Mouse (Mus musculus) adrenal gland, adult 2 months (tissue): Measurements from ENCODE around the gene Ddx55. TPM values are rescaled to one million over a fixed set of nuclear protein-coding genes. Genes with fewer than 3 reads are reported as not detected.

ENCODE experiments used
- DNase-seq: peaks from one replicate; pipeline ENCODE4 v3.0.0; 2021
- polyA plus RNA-seq: library from polyadenylated mRNA; depleted of rRNA; stranded (reverse); fragments of >200 nt; gene quantifications from 2 replicates; pipeline ENCODE4 v1.2.3, GENCODE M21; 2012; rRNA removed
- total RNA-seq, 2 experiments: library from RNA; stranded (reverse); gene quantifications; 2 replicates each; pipeline ENCODE4 v1.2.3; 2021

Gene Ddx55
- total and polyA plus RNA-seq, 3 experiments: 12.4 to 15.5 (median 13.4) TPM

DNA sequence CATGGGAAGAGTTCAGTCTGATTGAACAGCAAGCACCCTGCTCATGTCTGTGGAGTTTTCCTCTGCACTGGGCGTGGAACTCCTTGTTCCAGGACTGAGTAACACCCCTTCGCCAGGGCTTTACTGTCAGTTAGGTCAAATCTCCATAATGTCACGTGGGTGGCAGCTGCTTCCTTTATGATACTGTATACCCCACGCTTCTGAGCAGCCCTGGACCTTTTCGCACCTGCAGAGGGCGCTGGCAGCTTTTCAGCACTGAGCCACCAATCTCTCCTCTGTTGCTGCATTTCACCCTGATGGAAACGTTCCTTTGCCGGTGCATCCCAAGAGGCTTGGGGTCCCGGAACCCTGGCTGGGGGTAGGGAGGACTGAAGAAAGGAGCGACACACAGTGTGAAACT is 58.3 kb downstream of the Ddx55 start:
- no peak for DNase-seq

- DNase-seq: no peak
Observed at GRCm38 (mm10) chr5:124614709-124615108, 62.0 kb downstream of the Ddx55 start.

GRCm38 (mm10) chr5:124618711-124619110 is 66.0 kb downstream of the Ddx55 start:
- no peak for DNase-seq

Other genes with a start within 250 kb of the Ddx55 start
- 1 to 10 TPM; 7.7 to 8.8 TPM for gene Mphosph9, start 224.9 kb upstream of the Ddx55 start, total RNA-seq
- 1.6 and 2.1 TPM in 2 replicates for gene Mphosph9, start 224.9 kb upstream of the Ddx55 start, polyA plus RNA-seq
- gene 2810006K23Rik, start 224.8 kb upstream of the Ddx55 start, total RNA-seq: 10 to 100 TPM; 14.1 to 17.0 TPM
- gene 2810006K23Rik, start 224.8 kb upstream of the Ddx55 start, polyA plus RNA-seq: 5.8 and 6.0 TPM in 2 replicates
- 100 to 1,000 TPM; 161 to 168 TPM for gene Cdk2ap1, start 189.8 kb upstream of the Ddx55 start, total RNA-seq
- gene Cdk2ap1, start 189.8 kb upstream of the Ddx55 start, polyA plus RNA-seq: 88.7 and 116 TPM in 2 replicates
- gene Sbno1, start 126.9 kb upstream of the Ddx55 start, total RNA-seq: 100 to 1,000 TPM in 1 of 2 experiments, 10 to 100 TPM in 1; 74.1 to 119 TPM
- gene Sbno1, start 126.9 kb upstream of the Ddx55 start, polyA plus RNA-seq: 6.0 and 6.9 TPM in 2 replicates
- gene Kmt5a, start 112.9 kb upstream of the Ddx55 start, total RNA-seq: 100 to 1,000 TPM; 127 to 288 TPM
- gene Kmt5a, start 112.9 kb upstream of the Ddx55 start, polyA plus RNA-seq: 48.9 and 65.7 TPM in 2 replicates
- 10 to 100 TPM; 16.6 to 31.2 TPM for gene Rilpl2, start 74.5 kb upstream of the Ddx55 start, total RNA-seq
- 38.5 and 44.1 TPM in 2 replicates for gene Rilpl2, start 74.5 kb upstream of the Ddx55 start, polyA plus RNA-seq
- 10 to 100 TPM; 19.0 to 25.7 TPM for gene Snrnp35, start 69.7 kb upstream of the Ddx55 start, total RNA-seq
- gene Snrnp35, start 69.7 kb upstream of the Ddx55 start, polyA plus RNA-seq: 1.4 and 1.8 TPM in 2 replicates
- 10 to 100 TPM; 14.0 to 25.8 TPM for gene Rilpl1, start 21.5 kb upstream of the Ddx55 start, total RNA-seq
- gene Rilpl1, start 21.5 kb upstream of the Ddx55 start, polyA plus RNA-seq: 10.2 and 12.3 TPM in 2 replicates
- 100 to 1,000 TPM; 236 to 301 TPM for gene Tmed2, start 12.2 kb upstream of the Ddx55 start, total RNA-seq
- 138 and 163 TPM in 2 replicates for gene Tmed2, start 12.2 kb upstream of the Ddx55 start, polyA plus RNA-seq
- gene Eif2b1, start 26.3 kb downstream of the Ddx55 start, total RNA-seq: 10 to 100 TPM; 37.7 to 41.3 TPM
- 11.3 and 12.7 TPM in 2 replicates for gene Eif2b1, start 26.3 kb downstream of the Ddx55 start, polyA plus RNA-seq
- gene Gtf2h3, start 26.3 kb downstream of the Ddx55 start, total RNA-seq: 10 to 100 TPM; 32.9 to 41.3 TPM
- 19.3 and 26.6 TPM in 2 replicates for gene Gtf2h3, start 26.3 kb downstream of the Ddx55 start, polyA plus RNA-seq
- 10 to 100 TPM; 70.7 to 93.2 TPM for gene Atp6v0a2, start 75.7 kb downstream of the Ddx55 start, total RNA-seq
- 82.7 and 107 TPM in 2 replicates for gene Atp6v0a2, start 75.7 kb downstream of the Ddx55 start, polyA plus RNA-seq
- 1 to 10 TPM in 1 of 2 experiments, under 1 TPM in 1; 0.84 to 3.8 TPM for gene Dnah10, start 172.2 kb downstream of the Ddx55 start, total RNA-seq
- 0.11 and 0.15 TPM in 2 replicates for gene Dnah10, start 172.2 kb downstream of the Ddx55 start, polyA plus RNA-seq